Mouse (Mus musculus) liver, embryonic 13.5 days (tissue): ENCODE measurements around the gene Elmod1. TPM values are rescaled to one million over a fixed set of nuclear protein-coding genes. Genes with fewer than 3 reads are reported as not detected.
A peak's percentile ranks its signal among the peaks of the same experiment; 100 is the strongest.
"Not testable (repeated sequence)": the region's sequence is repeated elsewhere in the genome, so short reads cannot be mapped to it uniquely, and the experiment has no call there.

ENCODE experiments used
- ATAC-seq: fragments of 200-750 bp; cut with Nextera tagmentation; 2 replicates; pipeline ENCODE4 v1.8.0; 2017; ENCODE audit warnings: low read depth, mild to moderate bottlenecking, moderate number of reproducible peaks, moderate library complexity
- DNase-seq: peaks from one replicate; pipeline ENCODE4 v3.0.0; 2022
- H3K27ac ChIP-seq: fragments of 300-500 bp; sonication (generic); 2 replicates; pipeline ENCODE4 v1.5.1; 2015; ENCODE audit warnings: moderate library complexity, mild to moderate bottlenecking, inconsistent platforms
- H3K27me3 ChIP-seq: fragments of 300-500 bp; sonication (generic); 2 replicates; pipeline ENCODE4 v1.6.1; 2015; ENCODE audit warnings: mild to moderate bottlenecking, inconsistent platforms
- H3K36me3 ChIP-seq: fragments of 300-500 bp; sonication (generic); 2 replicates; pipeline ENCODE4 v1.6.1; 2015; ENCODE audit warnings: mild to moderate bottlenecking, inconsistent platforms
- H3K4me1 ChIP-seq: fragments of 300-500 bp; sonication (generic); replicated peaks from 2 replicates; pipeline ENCODE4 v1.6.1; 2015; ENCODE audit warnings: inconsistent platforms
- H3K4me2 ChIP-seq: fragments of 300-500 bp; sonication (generic); 2 replicates; pipeline ENCODE4 v1.6.1; 2015; ENCODE audit warnings: inconsistent platforms, mild to moderate bottlenecking, moderate library complexity
- H3K4me3 ChIP-seq: fragments of 300-500 bp; sonication (generic); replicated peaks from 2 replicates; pipeline ENCODE4 v1.5.1; 2015; ENCODE audit warnings: mild to moderate bottlenecking, inconsistent platforms
- H3K9ac ChIP-seq: fragments of 300-500 bp; sonication (generic); 2 replicates; pipeline ENCODE4 v1.6.1; 2015; ENCODE audit warnings: mild to moderate bottlenecking, inconsistent platforms
- H3K9me3 ChIP-seq: fragments of 300-500 bp; sonication (generic); replicated peaks from 2 replicates; pipeline ENCODE4 v1.6.1; 2016; ENCODE audit warnings: inconsistent platforms
- WGBS: fragments of 180-500 bp; shearing (Covaris S2); methylation state at CpG from one replicate; pipeline ENCODE4 v1.1.7; 2015; ENCODE audit not compliant: insufficient replicate concordance; 5-methylcytosine and 5-hydroxymethylcytosine counted together
- polyA plus RNA-seq: library from polyadenylated mRNA; unstranded; fragments of >200 nt; fragmentation: Nextera tagmentation; extraction: Ambion mirVana; gene quantifications from 2 replicates; pipeline ENCODE4 v1.2.1, GENCODE M21; 2015

Elmod1 gene
- polyA plus RNA-seq = 0.07 TPM in 1 of 2 replicates, not detected in the other

GRCm38 (mm10) chr9:53975122-53975518, at the start of gene Elmod1:
Gene Elmod1 (minus strand): TSS chr9:53975301.
- Histone ChIP-seq H3K4me3 (peak within 1 kb of the TSS; percentile 34), H3K4me1 (no peaks in the 10 kb centered on the region), H3K27ac (no peak within 1 kb of the TSS), H3K9me3 (no peaks in the 10 kb centered on the region), H3K27me3 (peaks cover 40% of the 10 kb centered on the region), H3K4me2 (peak within 1 kb of the TSS; percentile 54), H3K9ac (no peak within 1 kb of the TSS), H3K36me3 (no peaks in the 10 kb centered on the region)
- DNase-seq (no peak), ATAC-seq (no peak)
- WGBS = under 1% methylated on average over 34 of the region's 36 CpGs

GRCm38 (mm10) chr9:54022795-54023194, 47.7 kb upstream of the Elmod1 start:
- no peaks in the 10 kb centered on the region for H3K27me3 ChIP-seq
- no peaks in the 10 kb centered on the region for H3K36me3 ChIP-seq
- no peaks in the 10 kb centered on the region for H3K4me1 ChIP-seq
- no peak overlapping the region for H3K9ac ChIP-seq
- no peak for ATAC-seq
- DNase-seq = no peak
- H3K4me2 ChIP-seq = no peak overlapping the region
- H3K27ac ChIP-seq = no peak overlapping the region
- H3K9me3 ChIP-seq = no peaks in the 10 kb centered on the region
- whole genome bisulfite sequencing = 57% methylated on average over 3 of the region's 3 CpGs
- H3K4me3 ChIP-seq = no peak overlapping the region

DNA sequence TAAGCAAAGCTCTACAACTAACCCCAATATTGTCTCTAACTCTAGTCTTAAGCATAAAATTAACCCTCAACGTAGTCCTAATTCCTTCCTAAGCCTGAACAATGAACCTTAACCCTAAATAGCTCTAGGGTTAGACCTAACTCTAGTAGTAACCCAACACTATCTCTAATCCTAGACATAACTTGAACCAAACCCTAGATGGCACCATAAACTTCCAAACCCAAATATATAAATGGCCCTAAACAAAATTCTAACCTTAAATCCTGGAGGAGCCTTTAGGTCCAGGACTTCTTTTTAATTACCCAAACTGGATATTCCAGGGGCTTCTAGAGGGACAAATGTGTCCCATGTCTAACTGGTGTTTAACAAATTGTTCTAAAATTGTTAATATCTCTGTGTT, 19.4 kb upstream of the Elmod1 start:
- Histone ChIP-seq H3K27ac (no peak overlapping the region), H3K9me3 (no peaks in the 10 kb centered on the region), H3K9ac (no peak overlapping the region), H3K4me3 (no peak overlapping the region), H3K36me3 (no peaks in the 10 kb centered on the region), H3K4me2 (no peak overlapping the region), H3K4me1 (no peaks in the 10 kb centered on the region), H3K27me3 (no peaks in the 10 kb centered on the region)
- 33% methylated on average over 1 of the region's 1 CpGs for WGBS
- DNase-seq = no peak
- ATAC-seq = no peak

DNA sequence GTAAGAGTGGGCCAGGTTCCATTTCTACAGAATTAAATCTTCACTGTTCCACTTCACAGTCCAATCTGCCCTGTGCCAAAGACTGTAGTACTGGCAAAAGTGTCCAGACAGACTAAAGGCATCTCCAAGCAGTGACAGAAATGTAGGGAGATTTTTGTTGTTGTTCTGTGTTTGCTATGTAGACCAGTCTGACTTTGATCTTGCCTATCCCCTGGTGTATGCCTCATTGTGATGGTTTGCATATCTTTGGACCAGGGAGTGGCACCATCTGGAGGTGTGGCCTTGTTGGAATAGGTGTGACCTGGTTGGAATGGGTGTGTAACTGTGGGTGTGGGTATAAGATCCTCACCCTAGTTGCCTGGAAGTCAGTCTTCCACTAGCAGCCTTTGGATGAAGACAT, 17.5 kb upstream of the Elmod1 start:
- not testable (repeated sequence) for H3K36me3 ChIP-seq, H3K4me3 ChIP-seq, H3K4me2 ChIP-seq, H3K27ac ChIP-seq, H3K9me3 ChIP-seq, H3K4me1 ChIP-seq, H3K27me3 ChIP-seq, ATAC-seq, H3K9ac ChIP-seq, DNase-seq

GRCm38 (mm10) chr9:53990921-53991320, 15.8 kb upstream of the Elmod1 start:
- H3K9ac ChIP-seq = no peak overlapping the region
- H3K4me1 ChIP-seq = no peaks in the 10 kb centered on the region
- DNase-seq = no peak
- H3K36me3 ChIP-seq = no peaks in the 10 kb centered on the region
- no peaks in the 10 kb centered on the region for H3K9me3 ChIP-seq
- H3K27ac ChIP-seq = no peak overlapping the region
- no peak overlapping the region for H3K4me3 ChIP-seq
- 2% methylated on average over 3 of the region's 3 CpGs for WGBS
- ATAC-seq = no peak
- no peaks in the 10 kb centered on the region for H3K27me3 ChIP-seq
- no peak overlapping the region for H3K4me2 ChIP-seq

DNA sequence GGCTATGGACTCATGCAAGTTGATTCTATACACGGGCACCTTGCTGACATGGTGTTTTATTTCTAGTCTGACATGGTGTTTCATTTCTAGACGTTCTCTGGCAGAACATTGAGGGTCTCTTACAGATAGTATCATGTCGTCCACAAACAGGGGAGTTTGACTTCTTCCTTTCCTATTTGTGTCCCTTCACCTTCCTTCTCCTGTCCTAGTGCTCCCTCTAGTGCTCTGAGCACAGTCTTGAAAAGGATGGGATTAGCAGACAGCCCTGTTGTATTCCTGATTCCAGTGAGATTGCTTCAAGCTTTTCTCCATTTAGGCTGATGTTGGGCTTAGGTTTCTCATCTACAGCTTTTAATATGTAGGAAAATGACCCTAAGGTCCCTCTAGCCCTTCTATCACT, 11.9 kb upstream of the Elmod1 start:
- Histone ChIP-seq H3K4me3 (no peak overlapping the region), H3K4me1 (no peaks in the 10 kb centered on the region), H3K36me3 (no peaks in the 10 kb centered on the region), H3K4me2 (no peak overlapping the region), H3K27ac (no peak overlapping the region), H3K9me3 (no peaks in the 10 kb centered on the region), H3K27me3 (no peaks in the 10 kb centered on the region), H3K9ac (no peak overlapping the region)
- DNase-seq = no peak
- ATAC-seq = no peak
- 24% methylated on average over 3 of the region's 3 CpGs for WGBS

- WGBS = 26% methylated on average over 9 of the region's 9 CpGs
- Histone ChIP-seq H3K9ac (no peak overlapping the region), H3K27me3 (no peaks in the 10 kb centered on the region), H3K4me3 (no peak overlapping the region), H3K9me3 (no peaks in the 10 kb centered on the region), H3K36me3 (no peaks in the 10 kb centered on the region), H3K27ac (no peak overlapping the region), H3K4me1 (no peaks in the 10 kb centered on the region), H3K4me2 (no peak overlapping the region)
- ATAC-seq = no peak
- DNase-seq = no peak
Measured at GRCm38 (mm10) chr9:53984868-53985267, 9.8 kb upstream of the Elmod1 start.

GRCm38 (mm10) chr9:53974328-53975121, 576 bp downstream of the Elmod1 start:
- Histone ChIP-seq H3K27ac (no peak overlapping the region), H3K9me3 (no peaks in the 10 kb centered on the region), H3K4me2 (peak overlapping the region; percentile 54), H3K4me1 (no peaks in the 10 kb centered on the region), H3K4me3 (peak overlapping the region; percentile 34), H3K9ac (no peak overlapping the region), H3K36me3 (no peaks in the 10 kb centered on the region), H3K27me3 (peaks cover 40% of the 10 kb centered on the region)
- WGBS = 3% methylated on average over 42 of the region's 42 CpGs
- no peak for ATAC-seq
- DNase-seq = no peak

GRCm38 (mm10) chr9:53973929-53974327, 1.2 kb downstream of the Elmod1 start:
- H3K27ac ChIP-seq = no peak overlapping the region
- H3K36me3 ChIP-seq = no peaks in the 10 kb centered on the region
- ATAC-seq (no peak), DNase-seq (no peak)
- H3K9ac ChIP-seq = no peak overlapping the region
- H3K4me2 ChIP-seq = no peak overlapping the region
- H3K9me3 ChIP-seq = no peaks in the 10 kb centered on the region
- no peak overlapping the region for H3K4me3 ChIP-seq
- H3K27me3 ChIP-seq = peaks cover 40% of the 10 kb centered on the region
- no peaks in the 10 kb centered on the region for H3K4me1 ChIP-seq
- WGBS = 26% methylated on average over 13 of the region's 13 CpGs

- H3K36me3 ChIP-seq = no peaks in the 10 kb centered on the region
- no peak overlapping the region for H3K9ac ChIP-seq
- DNase-seq = no peak
- no peak for ATAC-seq
- H3K27me3 ChIP-seq = peaks cover 40% of the 10 kb centered on the region
- WGBS = 54% methylated on average over 5 of the region's 5 CpGs
- no peaks in the 10 kb centered on the region for H3K4me1 ChIP-seq
- no peak overlapping the region for H3K27ac ChIP-seq
- H3K4me3 ChIP-seq = no peak overlapping the region
- H3K4me2 ChIP-seq = no peak overlapping the region
- H3K9me3 ChIP-seq = no peaks in the 10 kb centered on the region
Measured at GRCm38 (mm10) chr9:53973241-53973640, 1.9 kb downstream of the Elmod1 start.

DNA sequence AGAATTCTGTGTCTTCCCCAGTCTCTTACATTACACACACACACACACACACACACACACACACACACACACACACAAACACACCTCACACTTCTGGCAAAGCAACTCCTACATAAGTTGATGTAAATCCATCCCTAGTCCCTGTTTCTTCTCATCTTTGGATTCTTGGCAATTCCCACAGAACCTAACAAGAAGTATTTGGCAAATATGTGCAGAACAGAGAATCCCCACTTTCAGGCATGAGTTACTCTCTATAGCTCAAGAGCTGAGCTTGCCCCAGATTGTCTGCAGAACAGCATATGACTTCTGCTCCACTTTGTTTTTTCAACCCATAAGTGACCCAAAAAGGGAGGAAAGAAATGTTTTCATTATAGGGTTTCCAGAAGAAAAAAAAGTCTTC, 2.7 kb downstream of the Elmod1 start:
- no peaks in the 10 kb centered on the region for H3K4me1 ChIP-seq
- H3K9me3 ChIP-seq = no peaks in the 10 kb centered on the region
- ATAC-seq = no peak
- H3K36me3 ChIP-seq = no peaks in the 10 kb centered on the region
- no peak overlapping the region for H3K27ac ChIP-seq
- DNase-seq = no peak
- no peak overlapping the region for H3K4me3 ChIP-seq
- H3K27me3 ChIP-seq = peaks cover 40% of the 10 kb centered on the region
- H3K9ac ChIP-seq = no peak overlapping the region
- no peak overlapping the region for H3K4me2 ChIP-seq

GRCm38 (mm10) chr9:53967610-53968368, 7.3 kb downstream of the Elmod1 start:
- 54% methylated on average over 9 of the region's 9 CpGs for WGBS
- H3K9me3 ChIP-seq = no peaks in the 10 kb centered on the region
- H3K27ac ChIP-seq = no peak overlapping the region
- no peak overlapping the region for H3K9ac ChIP-seq
- H3K4me1 ChIP-seq = no peaks in the 10 kb centered on the region
- no peaks in the 10 kb centered on the region for H3K27me3 ChIP-seq
- DNase-seq = no peak
- no peak overlapping the region for H3K4me3 ChIP-seq
- H3K36me3 ChIP-seq = no peaks in the 10 kb centered on the region
- no peak for ATAC-seq
- H3K4me2 ChIP-seq = no peak overlapping the region
